Mouse (Mus musculus) C2C12 (cell line): ENCODE measurements around the gene Sept1.

Source experiments
- CTCF ChIP-seq: IDR thresholded peaks from one replicate; pipeline ENCODE4 v1.5.1; 2011; ENCODE audit not compliant: control insufficient read depth, insufficient read depth, insufficient read length
- FOSL1 ChIP-seq: IDR thresholded peaks from one replicate; pipeline ENCODE4 v1.8.0; 2011; ENCODE audit warnings: mild to moderate bottlenecking, low read length; ENCODE audit not compliant: poor library complexity, insufficient read depth, severe bottlenecking
- MAX ChIP-seq: IDR thresholded peaks from one replicate; pipeline ENCODE4 v1.6.1; 2011; ENCODE audit warnings: mild to moderate bottlenecking, control low read depth
- USF1 ChIP-seq: IDR thresholded peaks from one replicate; pipeline ENCODE4 v1.6.1; 2011; ENCODE audit warnings: low read depth, mild to moderate bottlenecking, control low read depth, moderate library complexity

DNA sequence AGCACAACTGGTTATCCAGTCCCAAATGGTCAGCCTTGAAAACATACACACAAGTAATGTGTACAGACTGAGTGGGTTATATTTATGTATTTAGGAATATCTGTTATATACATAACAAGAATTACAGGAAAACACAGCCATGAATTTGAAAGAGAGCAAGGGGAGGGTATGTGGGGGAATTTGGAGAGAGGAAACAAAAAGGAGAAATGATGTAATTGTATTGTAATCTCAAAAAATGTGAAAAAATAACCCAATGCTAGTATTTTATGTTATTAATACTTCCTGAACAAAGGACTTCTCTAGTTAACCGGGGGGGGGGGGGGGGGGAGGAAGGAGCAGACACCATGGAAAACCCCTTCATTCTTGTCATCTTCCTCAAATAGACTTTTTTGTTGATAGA lies 48.2 kb downstream of the Sept1 start:
- TF ChIP-seq FOSL1: no peak
- no peak for TF ChIP-seq USF1
- no peak for TF ChIP-seq CTCF
- no peak for TF ChIP-seq MAX
